Mouse (Mus musculus) retina, embryonic 14.5 days (tissue): Measurements from ENCODE around the gene Vmp1.

Source experiments
- DNase-seq: peaks from one replicate; pipeline ENCODE4 v3.0.0-alpha.2; 2015; ENCODE audit warnings: low spot score

Gene Vmp1

DNA sequence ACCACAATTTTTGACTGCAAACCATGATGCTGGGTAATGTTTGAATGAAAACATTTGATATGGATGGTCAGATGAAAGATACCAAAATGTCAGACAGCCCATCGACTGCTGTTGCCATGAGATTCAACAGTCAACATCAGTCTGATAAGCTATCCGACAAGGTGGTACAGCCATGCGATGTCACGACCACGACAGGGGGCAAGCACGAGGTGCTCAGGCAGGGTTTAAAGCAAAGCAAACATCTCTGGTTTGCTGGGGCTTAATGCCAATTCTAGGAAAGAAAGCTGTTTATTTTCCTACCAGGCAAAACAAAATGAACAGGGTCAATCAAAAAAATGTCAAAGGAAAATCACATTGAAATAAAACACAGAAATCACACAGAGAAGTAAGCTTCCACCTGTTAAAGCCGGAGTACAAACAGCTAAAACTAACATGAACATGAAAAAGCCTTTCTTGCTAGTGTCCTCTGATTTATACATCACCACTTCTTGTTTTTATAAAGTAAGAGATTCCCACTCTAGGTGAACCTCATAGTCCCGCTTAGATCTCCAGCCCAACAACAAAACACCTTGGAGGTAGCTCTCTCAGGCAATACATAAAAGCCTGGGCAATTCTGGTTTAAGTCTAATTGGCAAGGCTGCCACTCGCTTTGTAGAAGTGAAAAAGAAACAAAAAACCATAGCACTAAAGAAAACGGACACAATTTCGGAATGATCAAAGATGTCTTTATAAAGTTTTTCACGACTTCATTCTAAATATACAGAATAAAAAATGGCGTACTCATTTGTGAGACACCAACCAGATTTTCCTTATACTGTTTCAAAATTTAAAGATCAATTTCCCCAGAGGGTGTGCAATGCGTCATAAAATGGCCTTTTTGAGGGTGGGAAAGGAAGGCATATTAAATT is 99.4 kb downstream of the Vmp1 start:
- no peak for DNase-seq

DNA sequence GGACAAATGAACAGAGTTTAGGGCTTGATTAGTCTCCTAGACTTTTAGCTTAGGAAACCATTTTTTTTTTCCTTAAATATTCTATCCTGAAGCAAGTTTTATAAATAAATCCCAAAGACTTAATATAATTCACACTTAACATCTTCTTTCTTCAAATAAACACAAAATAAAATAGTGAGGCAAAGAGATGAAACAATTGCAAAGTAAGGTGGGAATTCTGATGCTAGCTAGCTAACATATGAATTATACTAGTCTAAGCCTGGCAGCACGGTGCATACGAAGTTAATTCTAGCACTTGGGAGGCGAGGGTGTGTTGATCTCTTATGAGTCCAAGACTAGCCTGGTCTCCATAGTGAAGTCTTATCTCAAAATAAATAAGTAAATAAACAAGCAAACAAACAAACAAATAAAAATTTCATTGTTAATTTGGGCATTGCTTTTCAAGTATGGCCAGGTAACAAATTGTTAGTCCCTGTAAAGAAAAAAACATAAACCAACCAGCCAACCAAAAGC is 100.3 kb downstream of the Vmp1 start:
- DNase-seq = no peak

DNA sequence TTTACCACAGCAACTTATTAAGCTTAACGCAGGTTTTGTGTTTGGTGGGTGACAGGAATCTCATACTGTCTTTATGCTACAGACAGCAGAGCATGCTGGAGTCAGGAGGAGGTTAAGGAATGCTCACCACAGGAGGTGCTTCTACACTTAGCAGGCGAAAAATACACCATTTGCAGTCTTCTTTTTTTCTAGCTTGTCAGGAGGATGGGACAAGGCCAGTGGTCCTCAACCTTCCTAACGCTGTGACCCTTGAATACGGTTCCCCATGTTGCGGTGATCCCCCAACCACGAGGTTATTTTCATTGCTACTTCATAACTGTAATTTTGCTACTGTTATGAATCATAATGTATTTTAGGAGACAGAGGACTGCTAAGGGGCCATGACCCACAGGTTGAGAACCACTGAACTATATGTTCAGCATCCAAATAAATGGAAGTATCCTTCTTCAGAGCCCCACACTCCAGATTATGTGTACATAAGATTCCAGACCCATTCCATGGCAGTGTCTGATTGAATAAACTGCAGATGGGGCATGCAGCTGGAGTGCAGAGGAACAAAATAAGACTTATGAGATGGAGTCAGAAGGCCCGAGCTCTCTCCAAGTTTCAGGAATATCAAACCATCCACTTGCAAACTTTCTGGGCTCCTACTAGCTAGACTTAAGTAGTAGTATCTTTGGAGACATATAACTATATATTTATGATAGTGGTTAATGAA is 100.9 kb downstream of the Vmp1 start:
- no peak for DNase-seq

DNA sequence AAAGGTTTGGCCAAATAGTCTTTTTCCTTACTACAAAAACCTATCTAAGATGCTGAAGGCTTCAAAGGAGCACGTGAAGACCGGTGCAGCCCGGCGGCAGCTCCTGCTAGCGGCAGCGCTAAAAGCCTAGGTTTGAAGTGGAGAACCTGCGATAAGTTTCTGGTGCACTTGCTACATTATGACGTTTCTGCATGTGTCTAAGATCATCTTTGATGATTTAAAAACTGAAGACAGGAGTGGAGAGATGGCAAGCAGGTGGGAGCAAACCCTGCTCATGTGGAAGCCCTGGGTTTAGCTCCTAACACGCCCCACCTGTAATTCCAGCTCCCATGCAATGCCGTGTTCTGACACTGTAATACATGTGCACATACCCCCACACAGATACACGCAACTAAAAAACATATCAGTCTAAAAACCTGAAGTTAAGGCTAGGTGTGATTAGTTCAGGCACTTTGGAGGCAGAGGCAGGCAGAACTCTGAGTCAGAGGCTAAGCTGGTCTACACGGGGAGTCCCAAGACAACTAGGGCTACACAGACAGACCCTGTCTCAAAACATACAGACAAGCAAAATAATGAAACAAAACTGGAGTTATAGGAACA is 101.6 kb downstream of the Vmp1 start:
- no peak for DNase-seq

DNA sequence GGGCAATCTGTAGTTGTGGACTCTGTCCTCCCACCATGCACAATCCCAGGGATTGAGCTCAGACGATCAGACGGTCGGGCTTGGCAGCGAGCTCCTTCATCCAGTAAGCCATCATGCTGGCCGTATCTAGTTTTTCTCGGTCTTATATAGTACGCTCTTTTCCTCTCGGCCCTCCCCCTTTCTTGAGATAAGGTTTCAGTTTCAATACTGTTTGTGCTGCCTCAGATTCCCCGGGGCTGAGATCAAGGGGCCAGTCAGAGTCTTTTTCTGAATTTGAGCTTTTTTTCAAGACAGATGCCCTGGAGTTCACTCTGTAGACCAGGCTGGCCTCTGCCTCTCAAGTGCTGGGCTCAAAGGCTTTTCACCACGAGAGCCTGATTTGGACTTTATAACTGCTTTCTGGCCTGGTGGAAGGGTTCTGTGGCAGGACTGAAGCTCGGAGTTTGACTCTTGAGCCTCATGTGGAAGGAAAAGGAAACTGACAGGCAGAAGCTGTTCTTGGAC is 102.3 kb downstream of the Vmp1 start:
- no peak for DNase-seq

DNA sequence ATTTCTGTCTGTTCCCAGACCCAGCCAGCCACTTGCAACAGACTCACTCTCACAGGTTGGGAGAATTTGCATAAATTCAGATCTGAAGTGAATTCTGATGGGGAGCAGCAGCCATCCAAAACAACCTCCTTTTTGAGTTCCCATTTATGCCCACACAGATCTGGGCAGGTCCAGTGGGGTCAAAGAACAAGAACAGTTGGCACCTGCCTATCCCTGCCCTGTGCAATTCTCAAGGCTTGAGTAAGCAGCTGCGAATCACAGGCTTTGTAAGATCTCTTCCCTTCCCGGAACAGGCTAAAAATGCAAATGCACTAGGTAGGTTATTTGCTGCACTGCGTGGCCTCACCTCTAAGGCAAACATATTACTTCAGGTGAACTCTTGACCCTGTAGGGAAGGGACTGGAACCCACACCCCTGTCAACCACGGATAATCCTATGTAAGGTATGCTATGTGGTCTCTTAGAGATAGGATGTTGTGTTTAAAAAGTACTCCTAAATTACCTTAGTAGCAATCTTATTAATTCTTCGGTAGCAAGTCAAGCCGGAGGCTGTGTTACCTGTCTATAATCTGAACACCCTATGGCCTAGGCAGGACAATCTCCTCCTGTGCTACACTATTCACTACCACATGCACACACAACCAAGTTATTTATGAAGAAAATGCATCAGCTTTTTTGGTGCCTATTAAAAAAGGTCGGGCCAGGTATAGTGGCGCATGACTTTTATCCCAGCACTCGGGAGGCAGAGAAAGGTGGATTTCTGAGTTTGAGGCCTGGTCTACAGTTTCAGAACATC is 103.1 kb downstream of the Vmp1 start:
- no peak for DNase-seq

DNA sequence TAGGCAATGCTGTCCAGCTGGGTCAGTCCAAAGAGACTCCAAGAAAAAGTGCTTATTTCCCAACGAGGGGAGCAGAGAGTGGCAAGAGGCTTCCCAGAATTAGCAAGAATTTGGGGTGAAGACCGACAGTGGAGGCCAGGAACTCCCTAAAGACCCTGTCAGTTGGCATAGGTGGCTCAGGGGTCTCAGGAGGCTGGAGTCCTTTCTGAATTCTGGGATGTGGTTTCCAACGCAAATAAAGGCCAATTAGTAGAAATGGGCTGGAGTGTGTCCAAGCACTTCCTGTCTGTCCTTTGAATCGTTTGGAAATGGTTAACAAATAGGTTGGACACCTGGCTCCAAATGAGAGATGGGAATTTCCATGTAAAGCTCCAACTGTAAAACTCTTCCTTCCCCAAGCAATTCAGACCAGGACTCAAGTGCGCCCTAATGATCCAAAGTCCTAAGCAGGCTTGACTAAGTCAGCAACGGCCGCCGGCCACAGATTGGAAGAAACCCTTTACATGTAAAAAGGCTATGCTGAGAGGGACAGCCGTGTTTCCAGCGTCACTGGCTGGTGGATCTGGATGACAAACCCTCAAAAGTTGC is 103.8 kb downstream of the Vmp1 start:
- DNase-seq = no peak

DNA sequence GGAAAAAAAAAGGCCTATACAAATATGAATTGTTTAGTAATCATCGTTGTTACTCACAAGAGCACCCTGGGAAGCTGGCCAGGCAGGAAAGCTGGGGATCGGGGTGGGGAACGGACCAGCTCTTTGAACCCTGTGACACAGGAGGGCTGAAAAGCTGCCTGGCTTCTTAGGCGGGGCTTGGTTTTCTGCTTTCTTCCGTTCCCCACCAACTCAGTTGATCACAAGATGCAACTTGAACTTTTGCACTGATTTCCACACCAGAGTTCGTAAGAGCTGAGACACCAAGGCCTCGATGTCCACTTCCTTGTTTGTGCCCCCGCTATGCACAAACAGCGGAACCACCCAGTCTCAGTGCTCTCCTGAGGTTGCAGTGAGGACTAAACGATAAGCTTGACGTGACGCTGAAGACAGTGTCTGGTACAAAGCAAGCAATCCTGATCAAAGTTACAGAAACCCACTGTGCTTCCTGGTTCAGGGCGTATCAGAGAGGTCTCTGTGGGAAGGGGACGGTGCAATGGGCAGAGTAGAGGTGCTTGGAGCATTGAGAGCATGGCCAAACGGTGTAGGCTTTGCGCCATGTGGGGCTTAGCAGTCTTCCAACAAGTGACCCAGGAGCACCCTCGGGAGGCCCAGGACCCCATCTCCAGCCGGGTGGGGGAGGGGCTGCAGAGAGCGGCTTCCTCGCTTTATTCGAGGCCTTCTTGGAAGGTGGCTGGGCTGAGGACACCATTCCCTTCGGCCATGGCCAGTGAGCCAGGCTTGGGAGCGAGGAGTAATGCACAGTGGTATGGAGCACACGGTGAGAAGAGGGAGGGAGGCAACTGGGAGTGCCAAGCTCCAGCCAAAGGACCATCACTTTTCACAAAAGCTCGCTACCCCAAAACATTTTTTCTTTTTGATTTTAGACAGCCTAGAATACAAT is 104.6 kb downstream of the Vmp1 start:
- no peak for DNase-seq

DNA sequence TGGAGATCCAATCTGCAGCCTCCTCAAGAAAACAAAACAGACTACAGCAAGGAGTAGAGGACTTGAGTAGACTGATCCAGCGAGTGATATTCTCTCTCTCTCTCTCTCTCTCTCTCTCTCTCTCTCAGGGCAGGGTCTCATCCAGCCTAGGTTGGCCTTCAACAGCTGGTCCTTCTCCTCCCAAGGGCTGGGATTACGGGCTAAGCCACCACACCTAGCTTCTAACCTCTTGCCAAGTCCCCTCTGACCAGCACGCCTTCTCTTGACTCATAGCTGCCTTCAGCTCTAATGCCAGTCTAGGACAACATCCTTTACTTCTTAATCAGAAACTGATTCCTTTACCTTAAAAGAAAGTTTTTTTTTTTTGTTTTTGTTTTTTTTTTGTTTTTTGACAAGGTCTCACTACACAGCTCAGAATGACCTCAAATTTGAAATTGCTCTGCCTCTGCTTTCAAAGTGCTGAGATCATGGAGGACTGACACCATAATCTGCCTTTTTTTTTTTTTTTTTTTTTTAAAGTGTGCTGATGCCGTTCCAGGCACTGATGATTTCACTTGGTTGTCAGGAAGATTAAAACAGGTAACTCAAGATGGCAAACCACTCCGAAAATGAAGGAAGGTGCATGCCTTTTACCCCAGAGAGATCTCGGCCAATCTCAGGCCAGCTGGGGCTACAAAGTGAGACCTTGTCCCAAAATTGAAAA is 105.4 kb downstream of the Vmp1 start:
- no peak for DNase-seq

DNA sequence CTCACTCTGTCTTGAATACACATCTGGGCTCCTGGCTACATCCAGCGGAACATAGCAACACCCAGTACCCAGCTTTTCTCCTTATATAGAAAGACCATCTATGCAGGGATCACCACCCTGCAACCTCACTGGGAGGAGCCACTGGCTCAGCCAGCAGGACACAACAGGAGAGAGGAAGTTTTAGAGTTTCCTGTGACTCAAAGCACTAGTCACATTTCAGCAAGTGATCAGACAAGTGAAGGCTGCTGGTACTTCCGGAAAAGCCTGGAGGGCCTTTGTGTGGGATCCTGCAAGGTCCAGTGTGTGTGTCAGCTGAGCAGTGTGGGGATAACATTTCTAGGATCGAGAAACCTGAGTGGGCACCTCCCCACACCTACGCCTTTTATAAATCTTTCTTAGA is 106.4 kb downstream of the Vmp1 start:
- no peak for DNase-seq

DNA sequence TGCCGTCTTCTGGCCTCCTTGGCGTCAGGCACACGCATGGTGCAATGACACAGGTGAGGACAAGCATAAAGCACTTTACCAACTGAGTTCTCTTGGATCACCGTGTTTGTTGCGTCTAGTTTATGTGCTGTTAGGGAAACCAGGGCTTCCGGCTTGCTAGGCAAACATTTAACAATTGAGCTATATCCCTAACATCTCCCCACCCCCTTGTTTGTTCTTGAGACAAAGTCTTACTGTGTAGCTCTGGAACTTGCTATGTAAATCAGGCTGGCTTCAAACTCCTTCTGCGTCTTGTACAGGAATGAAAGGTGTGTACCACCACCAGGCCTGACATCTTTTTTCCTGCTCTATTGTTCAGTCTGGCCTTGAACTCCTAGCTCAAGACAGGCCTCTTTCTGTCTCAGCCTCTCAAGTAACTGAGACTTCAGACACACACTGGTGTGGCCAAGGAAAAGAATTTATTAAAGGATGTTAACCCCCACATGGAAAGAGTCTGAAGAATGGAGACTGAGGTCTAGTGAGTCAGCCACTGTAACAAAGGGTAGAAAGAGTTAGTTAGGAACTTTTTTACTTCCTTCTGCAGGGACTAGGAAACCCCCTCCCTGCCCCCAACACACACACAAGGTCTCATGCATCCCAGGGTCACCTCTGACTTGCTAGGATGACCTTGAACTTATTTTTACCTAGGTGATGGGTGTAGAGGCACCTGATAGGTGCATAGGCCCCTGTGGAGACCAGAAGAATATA is 107.8 kb downstream of the Vmp1 start:
- no peak for DNase-seq

DNA sequence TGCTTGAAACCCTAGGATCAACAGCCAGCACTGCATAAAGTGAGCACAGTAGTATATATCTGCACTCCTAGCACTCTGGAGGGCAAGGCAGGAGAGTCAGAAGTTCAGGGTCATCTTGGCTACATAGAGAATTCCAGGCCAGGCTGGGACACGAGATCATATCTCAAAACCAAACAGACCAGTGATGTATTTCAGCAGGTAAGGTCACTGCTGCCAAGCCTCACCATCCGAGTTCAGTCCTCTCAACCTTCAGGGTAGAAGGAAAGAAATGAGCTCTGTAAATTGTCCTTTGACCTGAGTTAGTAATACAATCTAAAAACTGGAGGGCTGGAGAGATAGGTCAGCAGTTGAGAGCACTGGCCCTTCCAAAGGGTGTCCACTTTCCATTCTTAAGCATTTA is 109.2 kb downstream of the Vmp1 start:
- DNase-seq = no peak

DNA sequence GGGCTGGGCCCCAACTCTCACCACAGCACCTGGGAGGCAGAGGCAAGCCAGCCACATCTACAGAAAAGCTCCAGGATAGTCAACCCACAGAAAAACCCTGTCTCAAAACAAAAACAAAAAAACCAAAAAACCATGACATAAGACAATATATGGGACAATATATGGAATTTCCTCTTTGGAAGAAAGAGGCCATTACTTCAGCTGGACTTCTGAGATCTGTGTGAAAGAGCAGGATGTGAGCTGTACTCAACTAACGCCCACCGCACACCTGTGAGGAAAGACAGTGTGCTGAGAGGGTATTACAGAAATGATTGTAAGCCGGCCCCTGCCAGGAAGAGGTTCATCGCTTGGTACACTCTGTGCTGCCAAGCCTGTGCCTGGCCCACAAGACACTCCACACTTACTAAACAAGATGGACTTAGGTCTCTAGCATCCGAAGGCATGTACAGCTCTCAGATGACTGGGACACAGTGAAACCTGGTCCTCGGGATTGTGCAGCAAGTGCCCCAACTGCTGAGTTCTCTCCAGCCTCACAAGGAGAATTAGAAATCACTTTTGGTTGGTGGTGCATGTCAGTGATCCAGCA is 109.9 kb downstream of the Vmp1 start:
- no peak for DNase-seq

DNA sequence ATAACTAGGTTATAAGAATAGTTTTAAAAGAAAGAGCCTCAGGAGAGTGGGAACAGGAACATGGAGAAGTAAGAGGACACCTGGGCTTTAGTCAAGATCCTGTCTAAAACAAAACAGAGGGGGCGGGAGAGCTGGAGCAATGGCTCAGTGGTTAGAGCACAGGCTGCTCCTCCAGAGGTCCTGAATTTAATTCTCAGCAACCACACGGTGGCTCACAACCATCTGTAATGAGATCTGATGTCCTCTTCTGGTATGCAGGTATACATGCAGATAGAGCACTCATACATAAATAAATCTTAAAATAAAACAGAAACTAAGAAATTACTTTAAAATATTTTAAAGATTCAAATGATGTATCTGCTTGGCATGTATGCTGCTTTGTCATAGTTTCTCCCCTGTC is 111.0 kb downstream of the Vmp1 start:
- DNase-seq = no peak

DNA sequence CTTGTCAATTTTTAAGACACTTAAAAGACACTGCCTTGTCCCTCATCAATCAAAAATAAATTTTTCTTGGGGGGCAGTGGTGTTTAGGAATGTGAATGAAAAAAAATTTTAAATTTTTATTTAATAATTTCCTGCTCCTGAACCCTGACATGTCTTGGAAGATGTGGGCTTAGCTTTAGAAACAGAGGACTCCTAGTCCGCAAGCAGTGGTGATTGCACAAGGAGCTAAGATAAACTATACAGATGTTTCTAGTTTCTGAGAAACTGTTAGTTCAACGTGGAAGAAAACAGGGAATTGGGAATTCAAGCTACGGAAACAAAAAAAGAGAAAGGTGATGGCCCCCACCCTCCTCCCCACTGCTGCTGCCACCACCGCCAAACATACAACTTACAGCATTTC is 111.8 kb downstream of the Vmp1 start:
- DNase-seq = no peak

DNA sequence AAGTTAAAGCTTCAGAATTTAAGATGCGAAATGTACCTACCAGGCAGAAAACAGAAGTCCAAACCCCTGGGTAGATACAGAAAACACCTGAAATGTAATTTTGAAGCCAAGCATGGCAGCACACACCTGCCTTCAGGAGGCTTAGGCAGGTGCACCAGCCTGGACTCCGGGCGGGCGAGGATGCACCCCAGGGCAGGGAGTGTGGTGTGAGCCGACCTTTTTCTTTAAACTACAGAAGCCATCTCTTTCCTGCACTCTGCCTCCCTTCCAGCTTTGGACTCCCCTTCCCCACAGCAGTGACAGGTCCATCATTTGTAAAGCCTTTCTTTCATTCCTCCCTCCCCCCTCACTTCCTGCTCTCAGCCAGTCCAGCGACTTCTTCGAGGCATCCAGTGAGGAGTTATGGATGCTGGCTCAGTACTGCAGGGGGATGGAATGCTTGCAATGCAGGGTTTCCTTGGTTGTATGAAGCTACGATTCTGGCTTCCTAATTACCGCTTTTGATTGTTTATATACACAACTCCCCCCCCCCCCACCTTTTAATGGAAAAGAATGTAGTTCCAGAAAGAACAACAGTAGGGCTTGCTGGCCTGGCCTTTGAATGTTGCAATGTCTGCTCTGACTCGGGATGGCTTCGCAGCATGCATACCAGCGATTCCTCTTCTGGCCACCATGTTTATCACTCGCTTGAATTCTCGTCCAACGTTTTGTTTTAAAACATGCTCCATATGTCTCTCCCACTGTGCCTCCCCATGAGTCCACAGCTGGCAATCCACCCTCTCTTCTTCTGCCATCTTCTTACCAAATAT is 112.4 kb downstream of the Vmp1 start:
- peak; percentile 18 for DNase-seq

DNA sequence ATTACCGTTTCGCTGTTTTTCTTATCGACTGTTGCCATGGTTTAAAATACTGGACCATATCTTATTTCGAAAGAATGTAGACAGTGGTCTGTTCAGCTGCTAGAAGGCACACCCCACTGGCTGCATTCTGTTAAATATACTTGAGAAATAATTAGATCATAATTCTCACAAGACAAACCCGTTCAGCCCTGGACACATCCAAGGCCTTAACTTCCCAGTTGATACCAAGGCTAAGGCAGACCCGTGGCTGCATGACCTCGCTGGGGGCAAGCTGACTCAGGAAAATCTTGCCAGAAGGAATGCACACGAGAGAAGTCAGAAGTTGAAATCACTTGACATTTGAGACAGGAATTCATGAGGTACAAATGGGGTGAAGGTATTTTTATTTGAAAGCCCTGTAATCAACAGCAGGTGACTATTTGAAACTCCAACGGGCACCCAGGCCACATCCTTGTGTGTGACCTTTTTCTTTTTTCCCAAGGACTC is 113.3 kb downstream of the Vmp1 start:
- no peak for DNase-seq

DNA sequence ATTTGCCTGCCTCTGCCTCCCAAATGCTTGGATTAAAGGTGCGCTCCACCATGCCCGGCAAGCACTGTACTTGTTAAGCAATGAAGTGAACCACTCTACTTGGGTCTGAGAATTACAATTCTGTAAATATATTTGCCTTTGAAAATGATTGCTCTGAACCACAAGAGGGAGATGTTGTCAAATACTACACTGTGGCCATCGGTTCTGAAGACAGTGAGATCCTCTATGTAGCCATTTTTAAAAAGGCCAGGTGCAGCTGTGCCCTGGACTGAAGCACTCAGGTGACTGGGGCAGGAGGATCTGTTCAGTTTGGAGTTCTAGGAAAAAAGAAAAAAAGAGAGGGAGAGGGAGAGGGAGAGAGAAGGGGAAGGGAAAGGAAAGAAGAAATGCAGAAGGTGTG is 115.2 kb downstream of the Vmp1 start:
- peak; percentile 44 for DNase-seq
